Mouse (Mus musculus) brown adipose tissue, adult 24 weeks (tissue): ENCODE measurements around the gene Sox6. TPM values are rescaled to one million over a fixed set of nuclear protein-coding genes. Genes with fewer than 3 reads are reported as not detected.

ENCODE experiments used
- H3K27ac ChIP-seq: fragments of 200-500 bp; replicated peaks from 2 replicates; pipeline ENCODE4 v1.5.1; 2012; ENCODE audit warnings: low read depth, mild to moderate bottlenecking, low read length
- H3K4me1 ChIP-seq: fragments of 200-500 bp; 2 replicates; pipeline ENCODE4 v1.6.1; 2012; ENCODE audit warnings: low read length, mixed read lengths; ENCODE audit not compliant: control insufficient read depth, insufficient read depth, insufficient read length
- H3K4me3 ChIP-seq: fragments of 200-500 bp; 2 replicates; pipeline ENCODE4 v1.5.1; 2012; ENCODE audit warnings: low read depth, mild to moderate bottlenecking, low read length, moderate library complexity; ENCODE audit not compliant: insufficient read depth
- polyA plus RNA-seq: library from polyadenylated mRNA; stranded (reverse); fragments of >200 nt; gene quantifications from 2 replicates; pipeline ENCODE4 v1.2.4, GENCODE M21; 2012; ENCODE audit not compliant: missing spikeins, insufficient read depth, insufficient read length

The Sox6 gene
- polyA plus RNA-seq, 1 experiment, result 24.8 TPM

GRCm38 (mm10) chr7:115734137-115734536 is 304.5 kb downstream of the Sox6 start:
- H3K4me3 ChIP-seq, result no peak overlapping the region
- no peaks in the 10 kb centered on the region for H3K4me1 ChIP-seq
- no peak overlapping the region for H3K27ac ChIP-seq

- Histone ChIP-seq H3K27ac (no peak overlapping the region), H3K4me3 (no peak overlapping the region), H3K4me1 (no peaks in the 10 kb centered on the region)
Measured at GRCm38 (mm10) chr7:115732824-115733223, 305.8 kb downstream of the Sox6 start.

- Histone ChIP-seq H3K4me3 (no peak overlapping the region), H3K4me1 (no peaks in the 10 kb centered on the region), H3K27ac (no peak overlapping the region)
Measured at GRCm38 (mm10) chr7:115726776-115727175, 311.8 kb downstream of the Sox6 start.

- Histone ChIP-seq H3K4me1 (no peaks in the 10 kb centered on the region; the same call in 1 of the 2 replicates), H3K27ac (no peak overlapping the region), H3K4me3 (no peak overlapping the region)
Measured at GRCm38 (mm10) chr7:115724404-115724803, 314.2 kb downstream of the Sox6 start.

- Histone ChIP-seq H3K4me1 (no peaks in the 10 kb centered on the region; the same call in 1 of the 2 replicates), H3K4me3 (no peak overlapping the region), H3K27ac (no peak overlapping the region)
Measured at GRCm38 (mm10) chr7:115721624-115722540, 316.7 kb downstream of the Sox6 start.

- no peak overlapping the region for H3K4me3 ChIP-seq
- no peaks in the 10 kb centered on the region; the same call in 1 of the 2 replicates for H3K4me1 ChIP-seq
- H3K27ac ChIP-seq, result no peak overlapping the region
Measured at GRCm38 (mm10) chr7:115719791-115720190, 318.8 kb downstream of the Sox6 start.

- H3K4me1 ChIP-seq, result no peaks in the 10 kb centered on the region
Measured at GRCm38 (mm10) chr7:115706141-115706540, 332.5 kb downstream of the Sox6 start.

GRCm38 (mm10) chr7:115698105-115698504 is 340.5 kb downstream of the Sox6 start:
- Histone ChIP-seq H3K27ac (no peak overlapping the region), H3K4me1 (no peaks in the 10 kb centered on the region), H3K4me3 (no peak overlapping the region)

More at GRCm38 (mm10) chr7:115706141-115706540, 332.5 kb downstream of the Sox6 start:
- Histone ChIP-seq H3K27ac (no peak overlapping the region), H3K4me3 (no peak overlapping the region)

GRCm38 (mm10) chr7:115693206-115693605 is 345.4 kb downstream of the Sox6 start:
- H3K4me1 ChIP-seq, result peaks cover 3% of the 10 kb centered on the region; the same call in 1 of the 2 replicates
- no peak overlapping the region for H3K27ac ChIP-seq
- H3K4me3 ChIP-seq, result no peak overlapping the region

GRCm38 (mm10) chr7:115691091-115691490 is 347.5 kb downstream of the Sox6 start:
- Histone ChIP-seq H3K4me3 (no peak overlapping the region), H3K4me1 (peaks cover 3% of the 10 kb centered on the region; the same call in 1 of the 2 replicates), H3K27ac (no peak overlapping the region)

- Histone ChIP-seq H3K27ac (no peak overlapping the region), H3K4me3 (no peak overlapping the region), H3K4me1 (no peaks in the 10 kb centered on the region)
Measured at GRCm38 (mm10) chr7:115686687-115687086, 351.9 kb downstream of the Sox6 start.

GRCm38 (mm10) chr7:115684142-115684541 is 354.5 kb downstream of the Sox6 start:
- Histone ChIP-seq H3K27ac (no peak overlapping the region), H3K4me1 (no peaks in the 10 kb centered on the region)

GRCm38 (mm10) chr7:115671749-115672148 is 366.8 kb downstream of the Sox6 start:
- H3K4me3 ChIP-seq, result no peak overlapping the region
- H3K4me1 ChIP-seq, result peaks cover 9% of the 10 kb centered on the region; the same call in 1 of the 2 replicates
- no peak overlapping the region for H3K27ac ChIP-seq

More at GRCm38 (mm10) chr7:115684142-115684541, 354.5 kb downstream of the Sox6 start:
- H3K4me3 ChIP-seq, result no peak overlapping the region

- no peak overlapping the region for H3K27ac ChIP-seq
- peaks cover 11% of the 10 kb centered on the region; the same call in 1 of the 2 replicates for H3K4me1 ChIP-seq
- H3K4me3 ChIP-seq, result no peak overlapping the region
Measured at GRCm38 (mm10) chr7:115671272-115671671, 367.3 kb downstream of the Sox6 start.

- Histone ChIP-seq H3K4me3 (no peak overlapping the region), H3K27ac (no peak overlapping the region; the same call in 1 of the 2 replicates), H3K4me1 (peaks cover 11% of the 10 kb centered on the region; the same call in 1 of the 2 replicates)
Measured at GRCm38 (mm10) chr7:115669207-115670004, 369.2 kb downstream of the Sox6 start.
